Mouse (Mus musculus) erythroblast, embryonic 14.5 days (primary cell): ENCODE measurements around the gene Sgca. TPM values are rescaled to one million over a fixed set of nuclear protein-coding genes. Genes with fewer than 3 reads are reported as not detected.
A peak's percentile ranks its signal among the peaks of the same experiment; 100 is the strongest.

ENCODE experiments used
- H3K27me3 ChIP-seq: 2 replicates; pipeline ENCODE4 v1.6.1; 2012; ENCODE audit warnings: inconsistent platforms; ENCODE audit not compliant: control insufficient read depth
- H3K36me3 ChIP-seq: 2 replicates; pipeline ENCODE4 v1.6.1; 2012; ENCODE audit warnings: mild to moderate bottlenecking, inconsistent platforms; ENCODE audit not compliant: control insufficient read depth
- H3K4me1 ChIP-seq: 2 replicates; pipeline ENCODE4 v1.6.1; 2012; ENCODE audit warnings: inconsistent platforms; ENCODE audit not compliant: control insufficient read depth
- H3K4me3 ChIP-seq: replicated peaks from 2 replicates; pipeline ENCODE3; 2012; ENCODE audit warnings: moderate library complexity, mild to moderate bottlenecking, inconsistent platforms
- H3K9me3 ChIP-seq: 2 replicates; pipeline ENCODE4 v1.6.1; 2012; ENCODE audit warnings: low read length, inconsistent platforms, mixed read lengths; ENCODE audit not compliant: control insufficient read depth
- GATA1 ChIP-seq: IDR thresholded peaks from 2 replicates; pipeline ENCODE4 v1.6.1; 2012; ENCODE audit warnings: low read length, inconsistent platforms, mixed read lengths
- TAL1 ChIP-seq: IDR thresholded peaks from 3 replicates; pipeline ENCODE4 v1.6.1; 2012; ENCODE audit warnings: low read length, inconsistent platforms, mixed read lengths
- polyA plus RNA-seq: library from polyadenylated mRNA; stranded (reverse); fragments of >175 nt; gene quantifications from 2 replicates; pipeline ENCODE4 v1.2.3, GENCODE M21; 2012

The Sgca gene
- polyA plus RNA-seq, 1 experiment, result not detected

DNA sequence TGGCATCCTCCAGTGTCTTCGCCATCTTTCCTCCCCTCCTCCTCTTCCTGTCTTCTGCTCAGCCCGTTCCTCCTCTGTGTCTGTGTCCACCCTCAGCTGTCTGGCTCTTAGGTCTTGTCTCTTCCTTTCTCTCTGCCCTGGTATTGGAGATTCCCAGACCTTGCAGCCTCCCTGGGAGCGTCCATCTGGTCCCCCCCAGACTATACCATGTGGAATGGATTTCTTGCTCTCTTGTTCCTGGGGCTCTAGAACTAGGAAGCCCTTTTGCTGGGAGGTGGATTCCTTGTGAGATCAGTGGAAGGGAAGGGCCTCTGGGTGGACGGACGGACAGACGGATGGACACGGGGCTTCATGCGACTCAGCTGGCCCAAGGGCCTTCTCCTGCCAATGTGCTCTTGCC, 20.0 kb upstream of the Sgca start:
- Histone ChIP-seq H3K9me3 (no peaks in the 10 kb centered on the region), H3K27me3 (peaks cover 10% of the 10 kb centered on the region; the same call in 1 of the 2 replicates), H3K4me1 (peaks cover 98% of the 10 kb centered on the region), H3K36me3 (peaks cover 84% of the 10 kb centered on the region), H3K4me3 (peak overlapping the region; percentile 86)
- TF ChIP-seq GATA1 (no peak), TAL1 (no peak)

DNA sequence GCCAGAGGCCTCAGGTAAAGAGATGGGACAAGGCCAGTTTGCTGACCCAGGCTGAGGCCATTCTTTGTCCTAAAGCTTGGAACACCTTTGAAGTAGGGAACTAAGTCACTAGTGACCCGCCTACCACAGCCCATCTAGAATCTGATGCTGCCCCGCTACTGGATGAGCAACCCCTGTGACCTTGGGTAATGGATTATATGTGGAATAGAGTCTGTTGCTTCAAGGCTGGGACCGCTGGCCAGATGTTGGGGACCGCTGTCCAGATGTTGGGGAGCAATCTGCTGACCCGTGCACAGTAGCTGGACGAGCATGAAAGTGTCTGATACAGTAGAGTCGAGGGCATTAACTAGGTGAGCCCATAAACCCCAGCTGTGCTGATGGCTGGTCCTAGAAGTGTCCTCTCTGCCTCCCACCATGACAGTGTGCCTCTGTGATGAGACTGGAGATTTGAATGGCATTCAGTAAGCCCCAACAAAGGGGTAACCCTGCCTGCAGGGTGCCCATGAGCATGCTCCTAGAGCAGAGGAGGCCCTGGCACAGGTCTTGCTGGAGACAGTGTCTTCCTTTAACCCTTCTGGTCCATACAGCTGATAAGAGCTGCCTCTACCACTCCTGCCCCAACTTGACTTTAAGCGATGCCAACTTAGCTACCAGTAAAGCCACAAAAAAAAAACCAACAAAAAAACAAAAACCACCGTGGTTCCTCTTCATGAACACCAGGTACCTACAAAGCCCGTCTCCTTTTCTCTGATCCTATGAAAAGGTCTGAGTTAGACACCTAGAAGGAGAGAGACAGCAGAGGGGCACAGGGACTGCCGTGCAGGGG, 19.0 kb upstream of the Sgca start:
- TF ChIP-seq GATA1 (no peak), TAL1 (no peak)
- Histone ChIP-seq H3K4me1 (peaks cover 94% of the 10 kb centered on the region), H3K36me3 (peaks cover 74% of the 10 kb centered on the region), H3K4me3 (peak overlapping the region; percentile 86), H3K27me3 (peaks cover 10% of the 10 kb centered on the region; the same call in 1 of the 2 replicates), H3K9me3 (no peaks in the 10 kb centered on the region)

DNA sequence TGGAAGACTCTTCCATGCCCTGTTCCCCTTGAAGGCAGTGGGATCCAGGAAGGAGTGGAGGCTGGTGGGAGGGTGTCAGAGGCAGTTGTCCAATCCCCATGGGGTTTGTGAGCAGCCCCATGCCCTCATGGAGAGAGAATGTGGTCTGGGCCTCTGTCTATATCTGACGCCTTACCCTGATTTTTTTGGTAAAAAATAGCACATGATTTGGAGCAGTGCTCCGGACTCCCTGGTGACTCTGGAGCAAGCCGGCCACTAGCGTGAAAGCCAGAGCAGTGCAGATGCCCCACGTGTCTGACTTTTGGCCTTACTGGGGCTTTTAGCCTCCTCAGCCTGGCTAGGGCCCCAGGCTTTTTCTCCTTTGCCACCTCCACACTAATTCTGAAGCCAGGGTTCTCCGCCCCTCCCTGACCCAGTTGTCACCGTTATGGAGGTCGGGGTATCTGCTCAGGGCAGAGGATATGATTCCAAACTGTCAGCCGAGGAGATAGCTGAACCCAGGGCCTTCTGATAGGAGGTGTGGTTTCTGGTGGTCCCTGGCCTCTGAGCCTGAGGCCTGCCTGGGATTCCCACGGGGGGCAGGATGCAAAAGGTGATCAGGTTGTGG, 18.2 kb upstream of the Sgca start:
- peak overlapping the region; percentile 86 for H3K4me3 ChIP-seq
- no peaks in the 10 kb centered on the region for H3K9me3 ChIP-seq
- peaks cover 66% of the 10 kb centered on the region for H3K36me3 ChIP-seq
- peaks cover 10% of the 10 kb centered on the region; the same call in 1 of the 2 replicates for H3K27me3 ChIP-seq
- TF ChIP-seq GATA1 (no peak), TAL1 (no peak)
- peaks cover 94% of the 10 kb centered on the region for H3K4me1 ChIP-seq

DNA sequence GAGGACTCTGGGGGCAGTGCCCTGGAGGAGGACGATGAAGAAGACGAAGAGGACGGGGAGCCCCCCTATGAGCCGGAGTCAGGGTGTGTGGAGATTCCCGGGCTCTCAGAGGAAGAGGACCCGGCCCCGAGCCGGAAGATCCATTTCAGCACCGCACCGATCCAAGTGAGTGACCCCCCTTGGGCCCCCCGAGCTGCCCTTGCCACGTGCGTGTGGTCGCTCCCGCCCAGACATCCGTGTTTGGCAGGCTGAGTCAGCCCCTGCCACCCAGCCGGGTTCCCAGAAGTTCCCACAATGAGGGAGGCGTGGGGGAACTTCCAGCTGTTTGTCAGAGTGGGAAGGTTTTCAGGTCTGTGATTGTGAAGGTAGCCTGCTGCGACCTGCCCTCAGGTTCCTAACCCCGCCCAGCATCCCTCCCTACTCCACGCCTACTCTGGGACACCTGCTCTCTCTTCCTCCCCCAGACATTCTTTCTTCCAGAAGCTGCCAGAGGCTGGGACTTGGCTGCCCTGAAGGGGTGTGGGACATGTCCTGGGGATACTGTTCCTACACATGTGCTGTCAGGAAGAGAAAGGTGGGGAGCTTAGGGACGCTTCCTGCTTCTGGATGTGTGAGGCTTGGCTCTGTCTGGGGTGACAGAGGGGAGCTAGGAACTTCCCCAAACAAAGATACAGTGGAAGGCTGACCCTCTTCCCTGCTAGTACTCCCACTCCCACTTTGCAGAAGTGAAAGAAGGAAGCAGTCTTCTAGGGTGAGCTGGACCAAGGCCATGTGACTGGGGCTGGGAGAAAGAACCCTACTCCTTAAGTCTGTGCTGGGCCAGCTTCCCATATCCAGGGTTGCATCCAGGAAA, 16.9 kb upstream of the Sgca start:
- H3K36me3 ChIP-seq, result peaks cover 53% of the 10 kb centered on the region

DNA sequence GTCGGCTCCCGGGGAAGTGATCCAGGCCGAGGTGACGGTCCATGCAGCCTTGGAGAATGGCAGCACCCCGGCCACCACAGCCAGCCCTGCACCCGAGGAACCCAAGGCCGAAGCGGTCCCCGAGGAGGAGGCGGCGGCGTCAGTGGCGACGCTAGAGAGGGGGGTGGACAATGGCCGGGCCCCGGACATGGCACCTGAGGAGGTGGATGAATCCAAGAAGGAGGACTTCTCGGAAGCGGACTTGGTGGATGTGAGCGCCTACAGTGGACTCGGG, 16.3 kb upstream of the Sgca start:
- Histone ChIP-seq H3K27me3 (peaks cover 10% of the 10 kb centered on the region; the same call in 1 of the 2 replicates), H3K4me3 (peak overlapping the region; percentile 86), H3K4me1 (peaks cover 94% of the 10 kb centered on the region), H3K36me3 (peaks cover 47% of the 10 kb centered on the region), H3K9me3 (no peaks in the 10 kb centered on the region)
- TF ChIP-seq GATA1 (no peak), TAL1 (no peak)

More for the DNA sequence above, 16.9 kb upstream of the Sgca start:
- Histone ChIP-seq H3K27me3 (peaks cover 10% of the 10 kb centered on the region; the same call in 1 of the 2 replicates), H3K4me1 (peaks cover 94% of the 10 kb centered on the region), H3K9me3 (no peaks in the 10 kb centered on the region), H3K4me3 (peak overlapping the region; percentile 86)
- TF ChIP-seq GATA1 (no peak), TAL1 (no peak)

DNA sequence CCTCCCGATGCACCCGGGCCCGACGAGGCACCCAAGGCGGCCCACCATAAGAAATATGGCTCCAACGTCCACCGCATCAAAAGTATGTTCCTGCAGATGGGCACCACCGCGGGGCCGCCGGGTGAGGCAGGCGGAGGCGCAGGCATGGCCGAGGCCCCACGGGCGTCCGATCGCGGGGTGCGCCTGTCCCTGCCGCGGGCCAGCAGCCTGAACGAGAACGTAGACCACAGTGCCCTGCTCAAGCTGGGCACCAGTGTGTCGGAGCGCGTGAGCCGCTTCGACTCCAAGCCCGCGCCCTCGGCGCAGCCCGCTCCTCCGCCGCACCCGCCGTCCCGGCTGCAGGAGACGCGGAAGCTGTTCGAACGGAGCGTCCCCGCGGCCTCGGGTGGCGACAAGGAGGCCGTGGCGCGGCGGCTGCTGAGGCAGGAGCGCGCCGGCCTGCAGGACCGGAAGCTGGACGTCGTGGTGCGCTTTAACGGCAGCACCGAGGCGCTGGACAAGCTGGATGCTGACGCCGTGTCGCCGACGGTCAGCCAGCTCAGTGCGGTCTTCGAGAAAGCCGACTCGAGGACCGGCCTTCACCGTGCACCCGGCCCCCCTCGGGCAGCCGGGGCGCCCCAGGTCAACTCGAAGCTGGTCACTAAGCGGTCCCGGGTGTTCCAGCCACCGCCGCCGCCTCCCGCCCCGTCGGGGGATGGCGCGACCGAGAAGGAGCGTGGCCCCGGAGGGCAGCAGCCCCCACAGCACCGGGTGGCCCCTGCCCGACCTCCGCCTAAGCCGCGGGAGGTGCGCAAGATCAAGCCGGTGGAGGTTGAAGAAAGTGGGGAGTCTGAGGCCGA, 15.7 kb upstream of the Sgca start:
- peaks cover 10% of the 10 kb centered on the region; the same call in 1 of the 2 replicates for H3K27me3 ChIP-seq
- peak overlapping the region; percentile 86 for H3K4me3 ChIP-seq
- no peaks in the 10 kb centered on the region for H3K9me3 ChIP-seq
- TF ChIP-seq TAL1 (no peak), GATA1 (no peak)
- H3K36me3 ChIP-seq, result peaks cover 41% of the 10 kb centered on the region
- H3K4me1 ChIP-seq, result peaks cover 94% of the 10 kb centered on the region

DNA sequence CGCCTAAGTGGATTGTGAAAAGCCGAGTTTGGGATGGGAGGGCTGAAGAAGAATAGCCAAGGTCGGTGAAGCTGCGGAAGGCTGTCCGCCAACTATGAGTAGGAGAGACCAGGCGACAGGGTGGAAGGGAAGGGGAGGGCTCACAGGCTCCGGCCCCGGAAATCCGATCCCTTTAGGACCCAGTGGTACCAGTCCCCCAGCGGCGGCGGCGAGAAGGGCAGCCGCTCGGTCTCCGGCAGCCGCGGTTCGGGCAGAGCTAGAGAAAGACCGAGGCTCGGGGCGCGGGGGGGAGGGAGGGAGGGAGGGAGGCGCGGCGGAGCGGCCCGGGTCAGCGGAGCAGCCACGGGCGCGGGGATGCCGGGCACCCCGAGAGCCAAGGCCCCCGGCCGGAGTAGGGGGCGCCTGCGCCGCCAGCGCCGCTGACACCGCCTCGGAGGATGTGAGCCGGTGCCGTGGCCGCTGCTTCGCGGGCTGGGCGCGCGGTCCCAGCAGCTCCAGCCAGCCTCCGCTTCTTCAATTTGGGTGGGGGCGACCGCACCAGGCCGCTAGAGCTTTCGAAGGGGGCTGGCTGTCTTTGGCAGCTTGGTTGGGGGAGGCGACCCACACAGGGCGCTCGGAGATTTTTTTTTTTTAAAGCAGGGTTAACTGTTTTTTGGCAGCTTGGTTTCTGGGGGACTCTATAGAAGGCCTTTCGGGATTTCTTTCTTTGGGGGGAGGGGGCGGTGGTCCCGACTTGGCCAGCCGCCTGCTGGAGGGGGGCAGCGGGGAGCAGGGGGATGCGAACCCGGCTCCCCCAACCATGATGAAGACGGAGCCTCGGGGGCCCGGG, 14.8 kb upstream of the Sgca start, which contains the start of gene Ppp1r9b:
TSS of gene Ppp1r9b (plus strand) at position 287 of the 829 bp plus-strand sequence.
- Histone ChIP-seq H3K27me3 (peaks cover 10% of the 10 kb centered on the region; the same call in 1 of the 2 replicates), H3K9me3 (no peaks in the 10 kb centered on the region), H3K4me3 (peak within 1 kb of the TSS; percentile 86), H3K36me3 (peaks cover 32% of the 10 kb centered on the region), H3K4me1 (peaks cover 93% of the 10 kb centered on the region)
- TF ChIP-seq TAL1, result no peak
- TF ChIP-seq GATA1, result no peak
